Mouse (Mus musculus): ENCODE data around the gene Wipf2.
"Not testable (repeated sequence)": the region's sequence is repeated elsewhere in the genome, so short reads cannot be mapped to it uniquely, and the experiment has no call there.

The Wipf2 gene

GRCm38 (mm10) chr11:98863028-98863750 lies at the start of gene Wipf2:
TSS of gene Wipf2 (plus strand) at chr11:98863638.
- peak; percentile 96 to 98 for DNase-seq

- no peak for DNase-seq
Observed at GRCm38 (mm10) chr11:98816706-98817239, 46.7 kb upstream of the Wipf2 start.

- DNase-seq, result no peak
Observed at GRCm38 (mm10) chr11:98820968-98821367, 42.5 kb upstream of the Wipf2 start.

GRCm38 (mm10) chr11:98826071-98826470 lies 37.4 kb upstream of the Wipf2 start:
- DNase-seq, result not testable (repeated sequence)

GRCm38 (mm10) chr11:98827877-98828276 lies 35.6 kb upstream of the Wipf2 start:
- no peak for DNase-seq

- DNase-seq, result peak; percentile 31 to 71
Observed at GRCm38 (mm10) chr11:98829091-98829775, 34.2 kb upstream of the Wipf2 start.

- DNase-seq, result no peak
Observed at GRCm38 (mm10) chr11:98829875-98830274, 33.6 kb upstream of the Wipf2 start.

- no peak for DNase-seq
Observed at GRCm38 (mm10) chr11:98835296-98835695, 28.1 kb upstream of the Wipf2 start.

- DNase-seq, result no peak
Observed at GRCm38 (mm10) chr11:98835725-98836124, 27.7 kb upstream of the Wipf2 start.

- no peak for DNase-seq
Observed at GRCm38 (mm10) chr11:98836128-98836527, 27.3 kb upstream of the Wipf2 start.

- peak; percentile 81 to 92 for DNase-seq
Observed at GRCm38 (mm10) chr11:98836651-98837141, 26.7 kb upstream of the Wipf2 start, which contains the start of gene Rapgefl1. TSS of gene Rapgefl1 (plus strand) at chr11:98836785.

- DNase-seq, result no peak
Observed at GRCm38 (mm10) chr11:98837231-98837704, 26.2 kb upstream of the Wipf2 start.

GRCm38 (mm10) chr11:98837917-98838316 lies 25.5 kb upstream of the Wipf2 start:
- no peak for DNase-seq

- no peak for DNase-seq
Observed at GRCm38 (mm10) chr11:98838512-98838911, 24.9 kb upstream of the Wipf2 start.

- DNase-seq, result peak; percentile 43 to 60
Observed at GRCm38 (mm10) chr11:98839402-98839801, 24.0 kb upstream of the Wipf2 start.

- DNase-seq, result no peak
Observed at GRCm38 (mm10) chr11:98839897-98840296, 23.5 kb upstream of the Wipf2 start.

GRCm38 (mm10) chr11:98846016-98846415 lies 17.4 kb upstream of the Wipf2 start:
- no peak for DNase-seq

GRCm38 (mm10) chr11:98846865-98847604 lies 16.4 kb upstream of the Wipf2 start:
- DNase-seq, result no peak

GRCm38 (mm10) chr11:98849196-98849894 lies 14.1 kb upstream of the Wipf2 start:
- peak; percentile 14 to 27 for DNase-seq

GRCm38 (mm10) chr11:98850100-98851093 lies 13.0 kb upstream of the Wipf2 start:
- no peak for DNase-seq

GRCm38 (mm10) chr11:98854116-98854515 lies 9.3 kb upstream of the Wipf2 start:
- DNase-seq, result peak; percentile 31 to 56

Measured in kidney, postnatal 36 days (tissue).